Mouse (Mus musculus) stomach, embryonic 16.5 days (tissue): Measurements from ENCODE around the gene Btnl2. TPM values are rescaled to one million over a fixed set of nuclear protein-coding genes. Genes with fewer than 3 reads are reported as not detected.
"Not testable (repeated sequence)": the region's sequence is repeated elsewhere in the genome, so short reads cannot be mapped to it uniquely, and the experiment has no call there.

ENCODE experiments used
- ATAC-seq: fragments of 200-750 bp; cut with Nextera tagmentation; 2 replicates; pipeline ENCODE4 v1.8.0; 2017; ENCODE audit warnings: moderate number of reproducible peaks, moderate TSS enrichment; ENCODE audit not compliant: insufficient read depth, low FRiP score
- H3K27ac ChIP-seq: fragments of 300-500 bp; sonication (generic); 2 replicates; pipeline ENCODE4 v1.5.1; 2014; ENCODE audit warnings: low read length
- H3K27me3 ChIP-seq: fragments of 300-500 bp; sonication (generic); 2 replicates; pipeline ENCODE4 v1.6.1; 2014; ENCODE audit warnings: low read length, control low read depth, mixed read lengths; ENCODE audit not compliant: control insufficient read depth, insufficient read depth
- H3K36me3 ChIP-seq: fragments of 300-500 bp; sonication (generic); 2 replicates; pipeline ENCODE4 v1.6.1; 2014; ENCODE audit warnings: low read length; ENCODE audit not compliant: control insufficient read depth, insufficient read depth
- H3K4me1 ChIP-seq: fragments of 300-500 bp; sonication (generic); 2 replicates; pipeline ENCODE4 v1.6.1; 2014; ENCODE audit warnings: low read length, control low read depth, mixed read lengths; ENCODE audit not compliant: control insufficient read depth, insufficient read depth
- H3K4me2 ChIP-seq: fragments of 300-500 bp; sonication (generic); 2 replicates; pipeline ENCODE4 v1.6.1; 2014; ENCODE audit warnings: low read depth, low read length, mixed read lengths
- H3K4me3 ChIP-seq: fragments of 300-500 bp; sonication (generic); replicated peaks from 2 replicates; pipeline ENCODE4 v1.5.1; 2014; ENCODE audit warnings: mild to moderate bottlenecking, low read length
- H3K9ac ChIP-seq: fragments of 300-500 bp; sonication (generic); 2 replicates; pipeline ENCODE4 v1.6.1; 2014; ENCODE audit warnings: low read length
- H3K9me3 ChIP-seq: fragments of 300-500 bp; sonication (generic); replicated peaks from 2 replicates; pipeline ENCODE4 v1.6.1; 2016; ENCODE audit warnings: low read length, control low read depth; ENCODE audit not compliant: control insufficient read depth
- WGBS: fragments of 180-500 bp; shearing (Covaris S2); extraction: QIAGEN DNeasy Blood & Tissue Kit; methylation state at CpG from one replicate; pipeline ENCODE4 v1.1.7; 2014; 5-methylcytosine and 5-hydroxymethylcytosine counted together
- polyA plus RNA-seq: library from polyadenylated mRNA; unstranded; fragments of >200 nt; fragmentation: Nextera tagmentation; extraction: Ambion mirVana; gene quantifications from 2 replicates; pipeline ENCODE4 v1.2.1, GENCODE M21; 2015

Btnl2 gene
- polyA plus RNA-seq = 1.3 and 1.4 TPM in 2 replicates

GRCm38 (mm10) chr17:34354539-34354938, at the start of gene Btnl2:
Gene Btnl2 (plus strand): TSS chr17:34354822.
- Histone ChIP-seq H3K9me3 (no peaks in the 10 kb centered on the region), H3K36me3 (no peaks in the 10 kb centered on the region), H3K4me1 (no peaks in the 10 kb centered on the region), H3K27me3 (no peaks in the 10 kb centered on the region), H3K4me2 (no peak within 1 kb of the TSS), H3K27ac (no peak within 1 kb of the TSS), H3K4me3 (no peak within 1 kb of the TSS), H3K9ac (no peak within 1 kb of the TSS)
- ATAC-seq = peak; percentile 50; the same call in 1 of the 2 replicates
- WGBS = 78% methylated on average over 5 of the region's 5 CpGs

- Histone ChIP-seq H3K27me3 (no peaks in the 10 kb centered on the region), H3K4me3 (no peak within 1 kb of the TSS), H3K9ac (no peak within 1 kb of the TSS), H3K27ac (no peak within 1 kb of the TSS), H3K4me2 (no peak within 1 kb of the TSS), H3K4me1 (no peaks in the 10 kb centered on the region), H3K36me3 (no peaks in the 10 kb centered on the region), H3K9me3 (no peaks in the 10 kb centered on the region)
- ATAC-seq = peak; percentile 65; the same call in 1 of the 2 replicates
Observed at GRCm38 (mm10) chr17:34305380-34306030, 49.1 kb upstream of the Btnl2 start, which contains the start of gene H2-Eb1. Gene H2-Eb1 (plus strand): TSS chr17:34305867.

DNA sequence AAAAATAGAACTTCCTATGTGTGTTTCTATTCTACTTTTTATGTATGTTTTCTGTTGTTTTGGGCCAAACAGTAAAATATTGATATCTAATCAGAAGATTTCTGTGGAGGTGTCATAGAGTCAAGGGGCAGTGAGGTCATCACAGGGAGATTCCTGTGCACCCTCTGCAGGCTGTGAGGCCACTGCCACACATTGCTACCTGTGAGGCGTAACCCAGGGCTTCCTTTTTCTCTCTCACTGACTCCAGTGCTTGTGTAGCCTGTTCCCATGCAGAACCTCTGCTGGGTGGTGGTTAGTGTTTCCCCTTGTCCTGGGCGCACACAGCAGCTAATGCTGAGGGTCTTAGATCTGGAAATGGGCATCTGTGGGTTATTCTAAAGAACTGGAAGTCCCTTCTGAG, 48.2 kb upstream of the Btnl2 start:
- H3K9ac ChIP-seq = no peak overlapping the region
- no peaks in the 10 kb centered on the region for H3K4me1 ChIP-seq
- no peak overlapping the region for H3K4me2 ChIP-seq
- H3K27ac ChIP-seq = no peak overlapping the region
- 76% methylated on average over 2 of the region's 2 CpGs for WGBS
- H3K9me3 ChIP-seq = no peaks in the 10 kb centered on the region
- ATAC-seq = no peak
- H3K36me3 ChIP-seq = no peaks in the 10 kb centered on the region
- no peak overlapping the region for H3K4me3 ChIP-seq
- no peaks in the 10 kb centered on the region for H3K27me3 ChIP-seq

GRCm38 (mm10) chr17:34307216-34307615, 47.4 kb upstream of the Btnl2 start:
- Histone ChIP-seq H3K4me1 (no peaks in the 10 kb centered on the region), H3K27ac (no peak overlapping the region), H3K36me3 (no peaks in the 10 kb centered on the region), H3K9ac (no peak overlapping the region), H3K4me3 (no peak overlapping the region), H3K9me3 (no peaks in the 10 kb centered on the region), H3K27me3 (no peaks in the 10 kb centered on the region), H3K4me2 (no peak overlapping the region)
- no peak for ATAC-seq

- H3K27me3 ChIP-seq = no peaks in the 10 kb centered on the region
- 78% methylated on average over 4 of the region's 4 CpGs for WGBS
- ATAC-seq = no peak
Observed at GRCm38 (mm10) chr17:34308161-34308560, 46.5 kb upstream of the Btnl2 start.

DNA sequence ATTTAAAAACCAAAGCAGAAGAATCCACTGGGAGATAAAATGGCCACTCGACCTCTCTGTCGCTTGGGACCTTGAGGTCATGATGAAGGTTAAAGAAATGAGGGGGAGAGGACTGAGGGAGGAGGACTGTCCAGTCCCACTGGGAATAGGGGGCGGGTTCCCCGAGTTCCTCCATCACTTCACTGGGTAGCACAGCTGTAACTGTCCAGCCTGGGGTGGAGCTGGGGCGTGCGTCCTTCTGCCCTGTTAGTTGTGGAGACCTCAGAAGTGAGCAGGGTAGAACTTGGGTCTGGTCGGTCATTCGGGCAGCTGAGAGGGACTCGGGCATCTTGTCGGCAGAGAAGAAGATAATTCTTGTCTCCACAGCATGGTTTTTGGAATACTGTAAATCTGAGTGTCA, 45.4 kb upstream of the Btnl2 start:
- Histone ChIP-seq H3K27me3 (no peaks in the 10 kb centered on the region), H3K9ac (peak overlapping the region; percentile 79), H3K4me1 (no peaks in the 10 kb centered on the region), H3K27ac (no peak overlapping the region; the same call in 1 of the 2 replicates), H3K9me3 (no peaks in the 10 kb centered on the region), H3K4me3 (peak overlapping the region; percentile 66), H3K36me3 (no peaks in the 10 kb centered on the region), H3K4me2 (peak overlapping the region; percentile 63)
- WGBS = 24% methylated on average over 10 of the region's 10 CpGs
- ATAC-seq = no peak

More at GRCm38 (mm10) chr17:34308161-34308560, 46.5 kb upstream of the Btnl2 start:
- Histone ChIP-seq H3K4me3 (no peak overlapping the region), H3K9me3 (no peaks in the 10 kb centered on the region), H3K9ac (no peak overlapping the region), H3K4me2 (no peak overlapping the region), H3K36me3 (no peaks in the 10 kb centered on the region), H3K4me1 (no peaks in the 10 kb centered on the region), H3K27ac (no peak overlapping the region)

DNA sequence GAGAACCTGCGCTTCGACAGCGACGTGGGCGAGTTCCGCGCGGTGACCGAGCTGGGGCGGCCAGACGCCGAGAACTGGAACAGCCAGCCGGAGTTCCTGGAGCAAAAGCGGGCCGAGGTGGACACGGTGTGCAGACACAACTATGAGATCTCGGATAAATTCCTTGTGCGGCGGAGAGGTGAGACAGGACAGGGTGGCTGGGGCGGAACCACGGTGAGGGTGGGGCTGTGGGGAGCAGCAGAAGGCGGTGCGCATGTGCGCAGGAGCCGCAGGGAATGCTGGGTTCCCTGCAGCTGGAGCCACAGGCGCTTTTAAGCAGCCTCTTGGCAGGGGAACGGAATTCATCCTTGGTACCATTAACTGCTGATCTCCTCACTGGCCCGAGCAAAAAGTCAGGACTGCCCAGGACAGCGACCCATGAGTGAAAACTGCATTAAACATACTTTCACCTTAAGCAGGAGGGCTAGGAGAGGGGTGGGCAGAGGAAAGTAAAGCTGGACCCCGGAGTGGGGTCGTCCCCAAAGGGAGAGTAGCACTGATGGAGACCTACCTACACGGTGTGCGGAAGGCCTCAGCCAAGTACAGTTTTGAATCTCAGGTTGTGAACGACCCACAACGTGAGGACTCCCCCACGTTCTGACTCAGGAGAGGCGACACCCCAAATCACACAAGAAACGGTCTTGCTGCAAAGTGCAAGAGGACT, 44.8 kb upstream of the Btnl2 start:
- no peaks in the 10 kb centered on the region for H3K36me3 ChIP-seq
- H3K4me2 ChIP-seq = peak overlapping the region; percentile 63
- WGBS = 20% methylated on average over 38 of the region's 38 CpGs
- H3K9ac ChIP-seq = peak overlapping the region; percentile 79
- peak; percentile 86 for ATAC-seq
- H3K9me3 ChIP-seq = no peaks in the 10 kb centered on the region
- H3K27ac ChIP-seq = no peak overlapping the region; the same call in 1 of the 2 replicates
- no peaks in the 10 kb centered on the region for H3K27me3 ChIP-seq
- peak overlapping the region; percentile 66 for H3K4me3 ChIP-seq
- no peaks in the 10 kb centered on the region for H3K4me1 ChIP-seq

- H3K9ac ChIP-seq, H3K4me3 ChIP-seq, H3K4me1 ChIP-seq, H3K27me3 ChIP-seq, H3K9me3 ChIP-seq, H3K36me3 ChIP-seq, H3K4me2 ChIP-seq, H3K27ac ChIP-seq, ATAC-seq: not testable (repeated sequence)
- 86% methylated on average over 3 of the region's 3 CpGs for WGBS
Observed at GRCm38 (mm10) chr17:34310526-34310925, 44.1 kb upstream of the Btnl2 start.

- no peak for ATAC-seq
Observed at GRCm38 (mm10) chr17:34312185-34312584, 42.4 kb upstream of the Btnl2 start.

More at GRCm38 (mm10) chr17:34312185-34312584, 42.4 kb upstream of the Btnl2 start:
- no peaks in the 10 kb centered on the region for H3K36me3 ChIP-seq
- H3K9me3 ChIP-seq = no peaks in the 10 kb centered on the region
- no peak overlapping the region for H3K27ac ChIP-seq
- no peak overlapping the region for H3K4me2 ChIP-seq
- H3K9ac ChIP-seq = no peak overlapping the region
- 85% methylated on average over 1 of the region's 1 CpGs for WGBS
- no peaks in the 10 kb centered on the region for H3K27me3 ChIP-seq
- H3K4me3 ChIP-seq = no peak overlapping the region
- no peaks in the 10 kb centered on the region for H3K4me1 ChIP-seq
